Comparison of ENCODE assay signal across 8 mouse cellular contexts in the genomic region with DNA sequence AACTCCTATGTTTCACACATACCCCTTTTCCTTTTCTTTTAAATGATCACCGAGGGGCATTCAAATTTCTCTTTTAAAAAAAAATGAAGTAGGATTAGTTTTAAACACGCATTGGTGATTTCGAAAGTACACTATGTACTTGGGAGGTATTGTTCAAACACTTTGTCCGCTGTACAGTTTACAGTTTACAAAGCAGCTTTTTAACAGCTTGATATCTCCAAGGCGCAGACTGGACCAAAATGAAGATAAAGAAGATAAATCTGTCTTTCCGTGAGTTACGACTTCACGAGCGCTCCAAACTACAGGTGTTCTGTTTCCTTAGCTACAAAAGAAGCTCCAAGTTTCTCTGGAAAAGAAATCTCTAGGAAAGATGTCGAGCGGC. TPM values are rescaled to one million over a fixed set of nuclear protein-coding genes. Genes with fewer than 3 reads are reported as not detected.
DNase-seq lines count a peak whose midpoint lies in the region; ATAC-seq and TF ChIP-seq lines count a peak whose summit lies in the region.

No protein-coding gene starts in this region.

- H3K4me2 ChIP-seq in forebrain, postnatal 0 days (ENCODE audit: low read depth), result peak overlapping the region; percentile 96
- H3K4me2 ChIP-seq in lung, postnatal 0 days (replicated peaks; ENCODE audit: low read depth, low read length), result peak overlapping the region; percentile 78

- no peak for TF ChIP-seq EP300 in heart, adult 2 months (IDR thresholded peaks at IDR 0.05; ENCODE audit: insufficient read depth, low read depth, low read length)
- no peak for TF ChIP-seq EP300 in lung, postnatal 0 days (IDR thresholded peaks at IDR 0.05)

- no peaks in the 10 kb centered on the region for H3K79me3 ChIP-seq in C2C12 (ENCODE audit: low read depth)

- H3K27ac ChIP-seq in heart, adult 2 months, result no peak overlapping the region
- no peak overlapping the region for H3K27ac ChIP-seq in forebrain, postnatal 0 days (ENCODE audit: low read depth, low read length)
- H3K27ac ChIP-seq in lung, postnatal 0 days (ENCODE audit: low read length), result peak overlapping the region; percentile 60

- TF ChIP-seq CTCF in heart, adult 2 months (IDR thresholded peaks at IDR 0.05), result no peak
- no peak for TF ChIP-seq CTCF in C2C12 (IDR thresholded peaks at IDR 0.05; ENCODE audit: control insufficient read depth, insufficient read depth, insufficient read length)
- no peak for TF ChIP-seq CTCF in forebrain, postnatal 0 days (IDR thresholded peaks at IDR 0.05; ENCODE audit: low read depth)
- no peak for TF ChIP-seq CTCF in lung, postnatal 0 days (IDR thresholded peaks at IDR 0.05)

- no peak for DNase-seq in heart, adult 2 months
- DNase-seq in heart, postnatal 14 days, result no peak
- no peak for DNase-seq in forebrain, postnatal 0 days
- peak; percentile 34 for DNase-seq in lung, postnatal 0 days (ENCODE audit: low spot score)
- no peak for DNase-seq in urinary bladder, postnatal 10 days (ENCODE audit: low spot score)
- no peak for DNase-seq in spleen, postnatal 36 days (ENCODE audit: low spot score in 2 of 2)
- DNase-seq in adrenal gland, adult 18-20 months (ENCODE audit: low spot score in 2 of 2), result no peak

- TF ChIP-seq POLR2A in heart, adult 2 months (IDR thresholded peaks at IDR 0.05; ENCODE audit: insufficient read depth, low read depth, low read length), result no peak

- no peak for ATAC-seq in forebrain, postnatal 0 days
- peak; percentile 40; the same call in 1 of the 2 replicates for ATAC-seq in lung, postnatal 0 days

- peaks cover 2% of the 10 kb centered on the region; the same call in 1 of the 2 replicates for H3K4me1 ChIP-seq in heart, adult 2 months (ENCODE audit: control insufficient read depth, insufficient read depth, low read length)
- H3K4me1 ChIP-seq in forebrain, postnatal 0 days (ENCODE audit: insufficient read depth), result peaks cover 6% of the 10 kb centered on the region
- no peaks in the 10 kb centered on the region; the same call in 1 of the 2 replicates for H3K4me1 ChIP-seq in lung, postnatal 0 days (ENCODE audit: insufficient read depth, low read depth, low read length)

- H3K4me3 ChIP-seq in heart, adult 2 months, result peak overlapping the region; percentile 73
- H3K4me3 ChIP-seq in C2C12 (ENCODE audit: insufficient read depth, poor library complexity, severe bottlenecking), result peak overlapping the region; percentile 45
- H3K4me3 ChIP-seq in forebrain, postnatal 0 days (ENCODE audit: low read depth, low read length), result peak overlapping the region; percentile 58
- H3K4me3 ChIP-seq in lung, postnatal 0 days (ENCODE audit: low read depth, low read length), result peak overlapping the region; percentile 57

- no peak overlapping the region for H3ac ChIP-seq in C2C12 (ENCODE audit: control insufficient read depth, insufficient read length, low read depth)

- H3K9ac ChIP-seq in heart, adult 2 months (ENCODE audit: low read depth, low read length), result peak overlapping the region; percentile 67; the same call in 1 of the 2 replicates
- H3K9ac ChIP-seq in forebrain, postnatal 0 days, result peak overlapping the region; percentile 57
- H3K9ac ChIP-seq in lung, postnatal 0 days (replicated peaks; ENCODE audit: low read depth), result peak overlapping the region; percentile 16; the same call in 1 of the 2 replicates

- H3K79me2 ChIP-seq in heart, adult 2 months (replicated peaks; ENCODE audit: control insufficient read depth, insufficient read depth, low read length), result no peaks in the 10 kb centered on the region
- no peaks in the 10 kb centered on the region for H3K79me2 ChIP-seq in C2C12 (ENCODE audit: control insufficient read depth, insufficient read depth)

- intact Hi-C loops in heart, adult 2 months (cut with DNase I), result no loop called here
- intact Hi-C loops in heart, postnatal 14 days (cut with DNase I), result no loop called here

- no peaks in the 10 kb centered on the region for H3K27me3 ChIP-seq in heart, adult 2 months (ENCODE audit: control insufficient read depth, insufficient read depth, low read length)
- H3K27me3 ChIP-seq in C2C12 (ENCODE audit: control insufficient read depth, insufficient read depth, insufficient read length), result no peaks in the 10 kb centered on the region
- H3K27me3 ChIP-seq in forebrain, postnatal 0 days (ENCODE audit: insufficient read depth, low read length), result no peaks in the 10 kb centered on the region
- H3K27me3 ChIP-seq in lung, postnatal 0 days (replicated peaks; ENCODE audit: insufficient read depth, low read length), result no peaks in the 10 kb centered on the region

- no peaks in the 10 kb centered on the region for H3K9me3 ChIP-seq in forebrain, postnatal 0 days (ENCODE audit: low read length)
- H3K9me3 ChIP-seq in lung, postnatal 0 days (ENCODE audit: low read length), result no peaks in the 10 kb centered on the region

- 20% methylated on average over 11 of the region's 11 CpGs for WGBS in heart, adult 2 months
- 18% methylated on average over 11 of the region's 11 CpGs for WGBS in forebrain, postnatal 0 days
- 9% methylated on average over 11 of the region's 11 CpGs for WGBS in lung, postnatal 0 days

- no peaks in the 10 kb centered on the region for H3K36me3 ChIP-seq in heart, adult 2 months (ENCODE audit: control insufficient read depth, insufficient read depth, low read length)
- no peaks in the 10 kb centered on the region for H3K36me3 ChIP-seq in C2C12 (ENCODE audit: control insufficient read depth, insufficient read depth)
- peaks cover 8% of the 10 kb centered on the region; the same call in 1 of the 2 replicates for H3K36me3 ChIP-seq in forebrain, postnatal 0 days (ENCODE audit: insufficient read depth)
- H3K36me3 ChIP-seq in lung, postnatal 0 days (ENCODE audit: insufficient read depth, low read length), result no peaks in the 10 kb centered on the region

TF ChIP-seq in C2C12, 6 proteins besides CTCF, POLR2A, EP300 and RAD21:
- no peak for TF ChIP-seq MAX (IDR thresholded peaks at IDR 0.05)
- TF ChIP-seq FOSL1 (IDR thresholded peaks at IDR 0.05; ENCODE audit: insufficient read depth, low read length, poor library complexity, severe bottlenecking), result no peak
- TF ChIP-seq USF1 (IDR thresholded peaks at IDR 0.05; ENCODE audit: low read depth), result no peak
- TF ChIP-seq CEBPB (IDR thresholded peaks at IDR 0.05; ENCODE audit: low read depth), result no peak
- no peak for TF ChIP-seq MYOG (IDR thresholded peaks at IDR 0.05; ENCODE audit: control insufficient read depth, extremely low read depth, insufficient read length)
- no peak for TF ChIP-seq MYOD1 (IDR thresholded peaks at IDR 0.05; ENCODE audit: control insufficient read depth, insufficient read length, low read depth)

RNA-seq across cellular contexts. Expression of a gene that starts 0.7 kb away (rescaled TPM):
- total RNA-seq in heart, adult 2 months (2021), result 10 to 100 TPM; 18.1 to 19.0 TPM
- 16.4 and 21.9 TPM in 2 replicates for polyA plus RNA-seq in heart, adult 2 months (2012; rRNA removed)
- total RNA-seq in heart, postnatal 14 days (2021), result 10 to 100 TPM; 13.8 to 14.8 TPM
- 2.2 TPM for polyA plus RNA-seq in C2C12 (2012; fragmentation: generic; extraction: Trizol)
- 1.3 and 2.1 TPM in 2 replicates for total RNA-seq in forebrain, postnatal 0 days (2014; rRNA removed)
- 16.9 and 17.3 TPM in 2 replicates for polyA plus RNA-seq in forebrain, postnatal 0 days (2015; fragmentation: Nextera tagmentation; extraction: Ambion mirVana)
- polyA plus RNA-seq in lung, postnatal 0 days (2015; fragmentation: Nextera tagmentation; extraction: Ambion mirVana), result 17.8 and 23.9 TPM in 2 replicates
- 10 to 100 TPM; 55.5 to 61.1 TPM for total RNA-seq in adrenal gland, adult 18-20 months (2021)

RNA-seq across cellular contexts. Expression of a gene that starts 0.7 kb away (rescaled TPM):
- total RNA-seq in heart, adult 2 months (2021), result under 1 TPM in 1 of 2 experiments, not detected in 1; 0.10 TPM
- 0.20 and 0.31 TPM in 2 replicates for polyA plus RNA-seq in heart, adult 2 months (2012; rRNA removed)
- total RNA-seq in heart, postnatal 14 days (2021), result under 1 TPM; 0.12 to 0.24 TPM
- 0.04 TPM for polyA plus RNA-seq in C2C12 (2012; fragmentation: generic; extraction: Trizol)
- 0.46 and 0.86 TPM in 2 replicates for total RNA-seq in forebrain, postnatal 0 days (2014; rRNA removed)
- 0.29 and 0.81 TPM in 2 replicates for polyA plus RNA-seq in forebrain, postnatal 0 days (2015; fragmentation: Nextera tagmentation; extraction: Ambion mirVana)
- 1.6 and 2.0 TPM in 2 replicates for polyA plus RNA-seq in lung, postnatal 0 days (2015; fragmentation: Nextera tagmentation; extraction: Ambion mirVana)
- total RNA-seq in adrenal gland, adult 18-20 months (2021), result 1 to 10 TPM; 1.8 to 2.5 TPM

RNA-seq across cellular contexts. Expression of a gene that starts 9.6 kb away (rescaled TPM):
- total RNA-seq in heart, adult 2 months (2021), result 10 to 100 TPM in 1 of 2 experiments, 1 to 10 TPM in 1; 6.8 to 10.4 TPM
- polyA plus RNA-seq in heart, adult 2 months (2012; rRNA removed), result 30.5 and 55.2 TPM in 2 replicates
- total RNA-seq in heart, postnatal 14 days (2021), result 10 to 100 TPM in 1 of 2 experiments, 1 to 10 TPM in 1; 5.0 to 24.7 TPM
- polyA plus RNA-seq in C2C12 (2012; fragmentation: generic; extraction: Trizol), result not detected
- total RNA-seq in forebrain, postnatal 0 days (2014; rRNA removed), result 0.31 TPM in 1 of 2 replicates, not detected in the other
- polyA plus RNA-seq in forebrain, postnatal 0 days (2015; fragmentation: Nextera tagmentation; extraction: Ambion mirVana), result 0.21 TPM in 1 of 2 replicates, not detected in the other
- polyA plus RNA-seq in lung, postnatal 0 days (2015; fragmentation: Nextera tagmentation; extraction: Ambion mirVana), result 0.45 and 0.60 TPM in 2 replicates
- total RNA-seq in adrenal gland, adult 18-20 months (2021), result 1,000 to 10,000 TPM in 1 of 2 experiments, 100 to 1,000 TPM in 1; 490 to 1,137 TPM

RNA-seq across cellular contexts. Expression of a gene that starts 26.7 kb away (rescaled TPM):
- total RNA-seq in heart, adult 2 months (2021), result 1 to 10 TPM; 1.2 to 1.3 TPM
- 0.80 and 0.94 TPM in 2 replicates for polyA plus RNA-seq in heart, adult 2 months (2012; rRNA removed)
- 1 to 10 TPM; 2.2 to 2.5 TPM for total RNA-seq in heart, postnatal 14 days (2021)
- polyA plus RNA-seq in C2C12 (2012; fragmentation: generic; extraction: Trizol), result 5.5 TPM
- total RNA-seq in forebrain, postnatal 0 days (2014; rRNA removed), result 5.7 and 6.4 TPM in 2 replicates
- 1.4 and 2.0 TPM in 2 replicates for polyA plus RNA-seq in forebrain, postnatal 0 days (2015; fragmentation: Nextera tagmentation; extraction: Ambion mirVana)
- polyA plus RNA-seq in lung, postnatal 0 days (2015; fragmentation: Nextera tagmentation; extraction: Ambion mirVana), result 1.6 and 1.7 TPM in 2 replicates
- total RNA-seq in adrenal gland, adult 18-20 months (2021), result 1 to 10 TPM; 2.3 to 2.5 TPM

RNA-seq across cellular contexts. Expression of a gene that starts 51.3 kb away (rescaled TPM):
- not detected for total RNA-seq in heart, adult 2 months (2021)
- polyA plus RNA-seq in heart, adult 2 months (2012; rRNA removed), result not detected in 2 replicates
- total RNA-seq in heart, postnatal 14 days (2021), result not detected
- polyA plus RNA-seq in C2C12 (2012; fragmentation: generic; extraction: Trizol), result 0.02 TPM
- 0.23 and 1.6 TPM in 2 replicates for total RNA-seq in forebrain, postnatal 0 days (2014; rRNA removed)
- 0.77 and 1.1 TPM in 2 replicates for polyA plus RNA-seq in forebrain, postnatal 0 days (2015; fragmentation: Nextera tagmentation; extraction: Ambion mirVana)
- polyA plus RNA-seq in lung, postnatal 0 days (2015; fragmentation: Nextera tagmentation; extraction: Ambion mirVana), result 0.11 and 0.21 TPM in 2 replicates
- not detected for total RNA-seq in adrenal gland, adult 18-20 months (2021)

Comparison
In these comparisons a context has a peak if more than half of its experiments do, and no peak if none do; other contexts are left out.
1. H3K9ac ChIP-seq: peak in every context shown above with its lines; median percentile 67 in heart, adult 2 months; 57 in forebrain, postnatal 0 days; 16 in lung, postnatal 0 days.
2. RNA of a gene that starts 9.6 kb away (total RNA-seq): 490 to 1,137 TPM in adrenal gland, adult 18-20 months; 5.0 to 24.7 TPM in heart, postnatal 14 days, 6.8 to 10.4 TPM in heart, adult 2 months and 0.31 TPM in forebrain, postnatal 0 days; every median in the first group is over 10 times any median in the second.
3. Peak in every context shown above with its lines, with median percentiles within 50 percentile points of each other: H3K4me3 ChIP-seq.